Mouse (Mus musculus) C2C12 (cell line): ENCODE measurements around the gene Wfdc13. TPM values are rescaled to one million over a fixed set of nuclear protein-coding genes. Genes with fewer than 3 reads are reported as not detected.

ENCODE experiments used
- H3K27me3 ChIP-seq: one replicate; pipeline ENCODE4 v1.6.1; 2011; ENCODE audit not compliant: control insufficient read depth, insufficient read depth, insufficient read length
- H3K36me3 ChIP-seq: one replicate; pipeline ENCODE4 v1.6.1; 2011; ENCODE audit not compliant: control insufficient read depth, insufficient read depth
- H3K4me3 ChIP-seq: one replicate; pipeline ENCODE4 v1.5.1; 2011; ENCODE audit warnings: mild to moderate bottlenecking, control low read depth; ENCODE audit not compliant: poor library complexity, insufficient read depth, severe bottlenecking
- H3K79me2 ChIP-seq: one replicate; pipeline ENCODE4 v1.6.1; 2011; ENCODE audit not compliant: control insufficient read depth, insufficient read depth
- H3K79me3 ChIP-seq: one replicate; pipeline ENCODE4 v1.6.1; 2011; ENCODE audit warnings: low read depth, control low read depth
- H3ac ChIP-seq: one replicate; pipeline ENCODE3; 2011; ENCODE audit warnings: low read depth; ENCODE audit not compliant: control insufficient read depth, insufficient read length
- CEBPB ChIP-seq: IDR thresholded peaks from one replicate; pipeline ENCODE4 v1.6.1; 2011; ENCODE audit warnings: low read depth, mild to moderate bottlenecking, control low read depth, moderate library complexity
- CTCF ChIP-seq: IDR thresholded peaks from one replicate; pipeline ENCODE4 v1.5.1; 2011; ENCODE audit not compliant: control insufficient read depth, insufficient read depth, insufficient read length
- FOSL1 ChIP-seq: IDR thresholded peaks from one replicate; pipeline ENCODE4 v1.8.0; 2011; ENCODE audit warnings: mild to moderate bottlenecking, low read length; ENCODE audit not compliant: poor library complexity, insufficient read depth, severe bottlenecking
- MAX ChIP-seq: IDR thresholded peaks from one replicate; pipeline ENCODE4 v1.6.1; 2011; ENCODE audit warnings: mild to moderate bottlenecking, control low read depth
- MYOD1 ChIP-seq: IDR thresholded peaks from one replicate; pipeline ENCODE4 v1.6.1; 2011; ENCODE audit warnings: low read depth; ENCODE audit not compliant: control insufficient read depth, insufficient read length
- MYOG ChIP-seq: IDR thresholded peaks from one replicate; pipeline ENCODE4 v1.6.1; 2011; ENCODE audit not compliant: control insufficient read depth, insufficient read length; ENCODE audit errors: extremely low read depth
- USF1 ChIP-seq: IDR thresholded peaks from one replicate; pipeline ENCODE4 v1.6.1; 2011; ENCODE audit warnings: low read depth, mild to moderate bottlenecking, control low read depth, moderate library complexity
- polyA plus RNA-seq: library from polyadenylated mRNA; unstranded; fragments of >200 nt; fragmentation: generic; extraction: Trizol; gene quantifications from one replicate; pipeline ENCODE4 v1.2.1, GENCODE M21; 2012; ENCODE audit warnings: missing spikeins

The Wfdc13 gene
- polyA plus RNA-seq, 1 experiment: not detected

DNA sequence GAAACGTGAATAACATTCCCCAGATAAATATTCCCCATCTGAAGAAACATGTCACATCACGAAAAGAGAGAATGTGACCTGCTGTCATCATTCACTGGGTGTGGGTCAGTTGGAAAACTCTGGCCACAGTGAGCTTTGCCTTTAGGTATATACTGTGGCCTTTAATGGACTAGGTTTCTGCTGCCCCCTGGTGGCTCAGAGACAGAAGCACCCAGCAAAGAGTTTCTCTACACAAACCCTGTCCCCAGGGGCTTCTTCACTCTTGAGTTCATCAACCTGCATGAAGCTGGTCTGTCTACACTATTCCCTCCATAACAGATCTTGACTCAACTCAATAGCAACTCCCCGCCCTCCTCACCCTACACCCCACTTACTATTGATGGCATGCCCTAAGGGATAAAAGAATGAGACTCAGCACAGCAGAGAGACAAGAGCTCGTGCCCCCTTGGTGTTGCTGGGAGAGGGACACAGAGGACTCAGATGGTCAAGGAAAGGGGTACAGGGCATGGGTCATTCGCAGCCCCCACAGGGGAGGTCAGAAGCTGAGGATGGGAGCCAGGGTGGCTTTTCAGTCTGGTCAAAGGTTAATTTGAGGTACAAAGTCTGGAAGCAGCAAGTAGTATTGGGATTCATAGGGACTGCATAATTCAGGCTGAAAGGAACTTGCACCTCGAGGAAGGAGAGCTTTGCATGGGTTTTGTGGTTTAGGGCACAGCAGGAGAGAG, 41.1 kb downstream of the Wfdc13 start:
- H3K27me3 ChIP-seq: peaks cover 28% of the 10 kb centered on the region
- no peaks in the 10 kb centered on the region for H3K79me3 ChIP-seq
- no peaks in the 10 kb centered on the region for H3K79me2 ChIP-seq
- H3K36me3 ChIP-seq: no peaks in the 10 kb centered on the region
- TF ChIP-seq MYOD1 (no peak), USF1 (no peak), MAX (no peak), CEBPB (no peak), FOSL1 (no peak), CTCF (no peak), MYOG (no peak)
- H3K4me3 ChIP-seq: no peak overlapping the region
- H3ac ChIP-seq: no peak overlapping the region

DNA sequence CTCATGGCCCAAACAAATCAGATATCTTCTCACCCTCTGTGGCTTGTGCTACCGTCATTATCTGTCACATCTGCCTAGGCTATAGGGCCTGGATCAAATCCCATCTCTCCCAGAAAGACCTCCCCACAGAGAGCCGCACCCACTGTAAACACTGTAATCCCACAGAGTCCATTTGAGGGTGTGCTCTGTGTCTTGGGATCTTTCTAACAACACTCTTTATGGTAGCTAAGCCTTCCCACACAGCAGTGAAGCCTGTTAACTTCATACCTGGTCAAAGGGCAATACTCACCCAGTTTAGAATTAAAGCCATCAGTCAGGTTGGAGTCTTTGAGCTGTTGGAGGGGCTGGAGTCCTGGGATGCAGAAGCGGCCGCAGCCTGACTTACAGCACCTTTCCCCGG, 46.8 kb downstream of the Wfdc13 start:
- Histone ChIP-seq H3K79me3 (no peaks in the 10 kb centered on the region), H3K79me2 (no peaks in the 10 kb centered on the region), H3K27me3 (peaks cover 16% of the 10 kb centered on the region), H3K36me3 (no peaks in the 10 kb centered on the region), H3ac (no peak overlapping the region), H3K4me3 (no peak overlapping the region)
- TF ChIP-seq MAX: no peak
- TF ChIP-seq CEBPB: no peak
- no peak for TF ChIP-seq MYOD1
- TF ChIP-seq USF1: no peak
- TF ChIP-seq MYOG: no peak
- TF ChIP-seq CTCF: no peak
- no peak for TF ChIP-seq FOSL1

DNA sequence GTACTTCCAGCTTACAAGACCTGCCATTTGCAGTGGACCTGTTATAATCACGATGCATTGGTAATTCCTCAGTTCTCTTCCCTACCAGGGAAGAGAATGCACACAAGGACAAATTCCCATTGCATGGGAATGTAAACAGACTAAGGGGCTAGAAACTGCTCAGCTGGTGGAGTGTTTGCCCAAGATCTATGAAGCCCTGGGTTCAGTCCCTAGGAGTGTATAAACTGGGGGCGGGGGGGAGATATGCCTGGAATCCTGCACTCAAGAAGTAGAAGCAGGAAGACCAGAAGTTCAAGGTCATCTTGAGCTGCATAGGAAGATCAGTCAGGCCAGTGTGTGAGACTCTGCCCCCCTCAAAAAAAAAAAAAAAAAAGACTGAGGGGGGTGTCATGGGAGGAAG, 48.4 kb downstream of the Wfdc13 start:
- Histone ChIP-seq H3ac (no peak overlapping the region), H3K27me3 (peaks cover 13% of the 10 kb centered on the region), H3K79me3 (no peaks in the 10 kb centered on the region), H3K79me2 (no peaks in the 10 kb centered on the region), H3K36me3 (no peaks in the 10 kb centered on the region), H3K4me3 (no peak overlapping the region)
- no peak for TF ChIP-seq CEBPB
- no peak for TF ChIP-seq MYOD1
- no peak for TF ChIP-seq CTCF
- TF ChIP-seq FOSL1: no peak
- TF ChIP-seq USF1: no peak

DNA sequence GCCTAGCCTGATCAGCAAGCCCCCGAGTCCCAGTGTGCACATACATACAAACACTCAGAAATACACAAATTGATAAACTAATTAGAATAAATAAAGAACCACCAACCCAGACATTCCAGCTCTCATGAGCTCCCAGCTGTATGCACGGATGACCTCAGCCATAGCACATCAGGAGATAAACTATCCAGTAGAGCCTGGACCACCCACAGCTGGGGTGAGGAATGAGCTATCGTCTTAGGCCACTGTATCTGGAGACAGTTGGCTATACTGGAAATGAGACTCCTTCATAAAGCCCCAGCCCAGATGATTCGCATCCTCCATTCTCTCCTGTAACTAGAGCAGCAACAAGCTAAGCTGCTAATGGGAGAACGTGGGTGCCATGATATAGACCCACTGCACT, 49.9 kb downstream of the Wfdc13 start:
- Histone ChIP-seq H3K79me3 (no peaks in the 10 kb centered on the region), H3K4me3 (no peak overlapping the region), H3K27me3 (peaks cover 8% of the 10 kb centered on the region), H3K36me3 (no peaks in the 10 kb centered on the region), H3ac (no peak overlapping the region), H3K79me2 (no peaks in the 10 kb centered on the region)
- no peak for TF ChIP-seq MYOG
- no peak for TF ChIP-seq USF1
- no peak for TF ChIP-seq CTCF
- no peak for TF ChIP-seq MAX
- TF ChIP-seq FOSL1: no peak
- TF ChIP-seq CEBPB: no peak
- no peak for TF ChIP-seq MYOD1

DNA sequence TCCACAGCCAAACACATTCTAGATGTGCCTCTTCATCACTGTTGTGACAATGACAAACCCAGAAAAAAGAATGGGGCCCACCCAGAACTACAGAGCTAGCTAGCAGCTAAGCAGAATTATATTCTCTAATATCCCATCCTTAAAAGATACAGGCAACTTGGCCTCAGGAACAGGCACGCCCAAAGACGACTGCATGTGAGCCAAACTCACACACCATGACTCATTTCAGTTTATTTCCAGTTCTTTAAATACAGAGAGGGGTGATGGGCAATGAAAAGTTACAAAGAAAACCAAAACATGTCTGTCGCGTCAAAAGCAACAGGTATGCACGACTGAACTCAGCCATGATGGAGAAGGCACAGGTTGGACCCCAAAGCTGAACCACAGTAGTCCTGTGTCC, 50.5 kb downstream of the Wfdc13 start:
- H3K36me3 ChIP-seq: no peaks in the 10 kb centered on the region
- H3K4me3 ChIP-seq: no peak overlapping the region
- no peaks in the 10 kb centered on the region for H3K79me2 ChIP-seq
- peaks cover 8% of the 10 kb centered on the region for H3K27me3 ChIP-seq
- H3ac ChIP-seq: no peak overlapping the region
- no peak for TF ChIP-seq USF1
- TF ChIP-seq CTCF: no peak
- TF ChIP-seq MYOD1: no peak
- no peak for TF ChIP-seq MAX
- no peak for TF ChIP-seq CEBPB
- no peak for TF ChIP-seq MYOG
- no peaks in the 10 kb centered on the region for H3K79me3 ChIP-seq

Other genes starting within 250 kb of the Wfdc13 start
- 124 TPM for gene Sdc4, start 241.2 kb upstream of the Wfdc13 start, polyA plus RNA-seq
- gene Sys1, start 228.1 kb upstream of the Wfdc13 start, polyA plus RNA-seq: 49.6 TPM
- 29.7 TPM for gene Gm20458, start 224.1 kb upstream of the Wfdc13 start, polyA plus RNA-seq
- gene Trp53tg5, start 211.4 kb upstream of the Wfdc13 start, polyA plus RNA-seq: not detected
- 21.2 TPM for gene Dbndd2, start 199.0 kb upstream of the Wfdc13 start, polyA plus RNA-seq
- gene Pigt, start 187.6 kb upstream of the Wfdc13 start, polyA plus RNA-seq: 74.3 TPM
- gene Wfdc2, start 122.7 kb upstream of the Wfdc13 start, polyA plus RNA-seq: not detected
- gene Spint3, start 111.6 kb upstream of the Wfdc13 start, polyA plus RNA-seq: not detected
- gene Wfdc6a, start 99.7 kb upstream of the Wfdc13 start, polyA plus RNA-seq: not detected
- gene Eppin, start 91.5 kb upstream of the Wfdc13 start, polyA plus RNA-seq: not detected
- gene Wfdc6b, start 71.6 kb upstream of the Wfdc13 start, polyA plus RNA-seq: not detected
- gene Wfdc8, start 71.5 kb upstream of the Wfdc13 start, polyA plus RNA-seq: not detected
- gene Wfdc16, start 46.3 kb upstream of the Wfdc13 start, polyA plus RNA-seq: not detected
- gene Wfdc10, start 29.1 kb upstream of the Wfdc13 start, polyA plus RNA-seq: not detected
- gene Wfdc9, start 28.5 kb upstream of the Wfdc13 start, polyA plus RNA-seq: not detected
- gene Wfdc11, start 11.0 kb upstream of the Wfdc13 start, polyA plus RNA-seq: not detected
- not detected for gene Spint4, start 13.4 kb downstream of the Wfdc13 start, polyA plus RNA-seq
- gene Spint5, start 30.2 kb downstream of the Wfdc13 start, polyA plus RNA-seq: not detected
- gene Wfdc3, start 60.8 kb downstream of the Wfdc13 start, polyA plus RNA-seq: 0.13 TPM
- gene Dnttip1, start 60.9 kb downstream of the Wfdc13 start, polyA plus RNA-seq: 47.3 TPM
- 279 TPM for gene Ube2c, start 84.8 kb downstream of the Wfdc13 start, polyA plus RNA-seq
- gene Tnnc2, start 94.9 kb downstream of the Wfdc13 start, polyA plus RNA-seq: 4.7 TPM
- gene Snx21, start 100.7 kb downstream of the Wfdc13 start, polyA plus RNA-seq: 19.5 TPM
- 20.5 TPM for gene Acot8, start 119.8 kb downstream of the Wfdc13 start, polyA plus RNA-seq
- 2.9 TPM for gene Zswim3, start 120.0 kb downstream of the Wfdc13 start, polyA plus RNA-seq
- 10.0 TPM for gene Zswim1, start 137.6 kb downstream of the Wfdc13 start, polyA plus RNA-seq
- not detected for gene Spata25, start 143.4 kb downstream of the Wfdc13 start, polyA plus RNA-seq
- gene Ctsa, start 147.8 kb downstream of the Wfdc13 start, polyA plus RNA-seq: 160 TPM
- 11.3 TPM for gene Neurl2, start 148.3 kb downstream of the Wfdc13 start, polyA plus RNA-seq
- 13.3 TPM for gene Pltp, start 172.6 kb downstream of the Wfdc13 start, polyA plus RNA-seq
- gene Pcif1, start 194.2 kb downstream of the Wfdc13 start, polyA plus RNA-seq: 46.5 TPM
- 11.7 TPM for gene Zfp335, start 226.7 kb downstream of the Wfdc13 start, polyA plus RNA-seq